Mouse (Mus musculus): ENCODE data around the gene Phc2. TPM values are rescaled to one million over a fixed set of nuclear protein-coding genes. Genes with fewer than 3 reads are reported as not detected.

Phc2 gene
- polyA plus RNA-seq, 1 experiment from 2014 or later, result 56.3 TPM

- DNase-seq (ENCODE audit: low spot score) (no peak), ATAC-seq (peak; percentile 29; the same call in 1 of the 2 replicates)
- Histone ChIP-seq H3K27me3 (replicated peaks; ENCODE audit: insufficient read depth, low read length) (no peaks in the 10 kb centered on the region), H3K9me3 (ENCODE audit: low read length) (no peaks in the 10 kb centered on the region), H3K4me2 (replicated peaks; ENCODE audit: low read depth, low read length) (no peak overlapping the region), H3K4me3 (ENCODE audit: low read depth, low read length) (no peak overlapping the region), H3K4me1 (ENCODE audit: insufficient read depth, low read depth, low read length) (0 out of 2 replicates have a peak, but pooled peaks cover 4% of the 10 kb centered on the region), H3K36me3 (ENCODE audit: insufficient read depth, low read length) (0 out of 2 replicates have a peak, but pooled peaks cover 3% of the 10 kb centered on the region), H3K27ac (ENCODE audit: low read length) (no peak overlapping the region), H3K9ac (replicated peaks; ENCODE audit: low read depth) (no peak overlapping the region)
- 73% methylated on average over 5 of the region's 5 CpGs for WGBS
- no peak for TF ChIP-seq EP300 (IDR thresholded peaks at IDR 0.05)
- no peak for TF ChIP-seq CTCF (IDR thresholded peaks at IDR 0.05)
Observed at GRCm38 (mm10) chr4:128770698-128771097, 116.2 kb downstream of the Phc2 start.

DNA sequence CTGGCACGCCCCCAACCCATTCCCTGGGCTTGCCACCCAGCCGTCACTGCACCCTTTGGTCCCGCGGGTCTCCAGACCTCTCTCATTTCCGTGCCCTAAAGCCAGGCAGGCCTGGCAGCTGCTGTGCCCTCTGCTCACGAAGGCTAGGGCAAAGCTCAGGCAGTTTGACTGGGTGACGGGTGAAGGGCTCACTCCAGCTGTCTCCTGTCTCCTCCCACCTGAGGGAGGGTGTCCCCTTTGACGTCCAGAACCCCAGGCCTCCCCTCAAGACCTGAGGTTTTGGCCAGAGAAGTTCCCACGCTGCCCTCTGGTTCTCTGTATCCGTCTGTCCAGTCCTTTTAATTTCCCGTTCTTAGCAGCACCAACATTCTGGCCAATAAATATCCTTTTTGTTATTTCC is 119.3 kb downstream of the Phc2 start:
- H3K27ac ChIP-seq (ENCODE audit: low read length), result no peak overlapping the region
- H3K4me2 ChIP-seq (replicated peaks; ENCODE audit: low read depth, low read length), result no peak overlapping the region
- TF ChIP-seq EP300 (IDR thresholded peaks at IDR 0.05) (no peak), CTCF (IDR thresholded peaks at IDR 0.05) (no peak)
- ATAC-seq (no peak), DNase-seq (ENCODE audit: low spot score) (no peak)
- H3K36me3 ChIP-seq (ENCODE audit: insufficient read depth, low read length), result peaks cover 10% of the 10 kb centered on the region; the same call in 1 of the 2 replicates
- H3K4me3 ChIP-seq (ENCODE audit: low read depth, low read length), result no peak overlapping the region
- H3K4me1 ChIP-seq (ENCODE audit: insufficient read depth, low read depth, low read length), result 0 out of 2 replicates have a peak, but pooled peaks cover 4% of the 10 kb centered on the region
- no peaks in the 10 kb centered on the region for H3K9me3 ChIP-seq (ENCODE audit: low read length)
- 83% methylated on average over 11 of the region's 11 CpGs for WGBS
- no peaks in the 10 kb centered on the region for H3K27me3 ChIP-seq (replicated peaks; ENCODE audit: insufficient read depth, low read length)
- no peak overlapping the region for H3K9ac ChIP-seq (replicated peaks; ENCODE audit: low read depth)

- peak; percentile 80 for TF ChIP-seq CTCF (IDR thresholded peaks at IDR 0.05)
- TF ChIP-seq EP300 (IDR thresholded peaks at IDR 0.05), result no peak
- WGBS, result 87% methylated on average over 9 of the region's 9 CpGs
- no peak for ATAC-seq
- H3K36me3 ChIP-seq (ENCODE audit: insufficient read depth, low read length), result peaks cover 10% of the 10 kb centered on the region; the same call in 1 of the 2 replicates
- H3K9me3 ChIP-seq (ENCODE audit: low read length), result no peaks in the 10 kb centered on the region
- H3K27me3 ChIP-seq (replicated peaks; ENCODE audit: insufficient read depth, low read length), result no peaks in the 10 kb centered on the region
- no peak overlapping the region for H3K9ac ChIP-seq (replicated peaks; ENCODE audit: low read depth)
- H3K4me3 ChIP-seq (ENCODE audit: low read depth, low read length), result no peak overlapping the region
- no peak overlapping the region for H3K27ac ChIP-seq (ENCODE audit: low read length)
- no peak overlapping the region for H3K4me2 ChIP-seq (replicated peaks; ENCODE audit: low read depth, low read length)
- H3K4me1 ChIP-seq (ENCODE audit: insufficient read depth, low read depth, low read length), result 0 out of 2 replicates have a peak, but pooled peaks cover 4% of the 10 kb centered on the region
- no peak for DNase-seq (ENCODE audit: low spot score)
Observed at GRCm38 (mm10) chr4:128774467-128774866, 120.0 kb downstream of the Phc2 start.

DNA sequence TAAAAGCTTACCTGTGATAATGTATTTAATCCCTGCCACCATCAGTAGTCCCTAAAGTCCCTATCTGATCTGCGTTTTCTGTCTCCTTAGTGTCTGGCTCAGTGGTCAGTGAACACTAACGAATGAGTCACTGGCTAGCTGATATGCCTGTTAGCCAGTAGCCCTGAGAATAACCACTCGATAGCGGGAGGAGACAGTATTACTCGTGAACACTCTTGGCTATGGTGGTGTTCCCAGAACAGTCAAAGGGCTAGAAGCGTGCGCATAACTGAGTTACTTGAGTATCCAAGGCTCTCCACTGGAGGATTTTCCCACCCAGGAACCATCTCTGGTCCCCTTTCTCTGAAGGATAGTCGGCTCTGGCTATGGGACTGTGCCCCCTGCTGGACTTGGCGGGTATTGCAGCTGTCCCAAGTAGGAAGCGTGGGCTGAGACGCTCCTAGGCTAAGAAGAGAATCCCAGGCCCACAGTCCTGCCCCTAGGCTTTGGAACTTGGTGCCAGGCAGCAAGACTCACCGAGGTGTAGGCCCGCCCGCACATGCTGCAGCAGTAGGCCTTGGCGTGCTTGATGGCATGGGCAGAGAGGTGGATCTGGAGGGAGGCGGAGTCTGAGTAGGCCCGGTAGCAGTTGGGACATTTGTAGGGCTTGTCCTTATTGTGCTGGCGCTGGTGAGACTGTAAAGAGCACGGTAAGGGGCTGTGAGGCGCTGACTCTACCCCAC is 122.2 kb downstream of the Phc2 start:
- no peak overlapping the region for H3K4me2 ChIP-seq (replicated peaks; ENCODE audit: low read depth, low read length)
- H3K27ac ChIP-seq (ENCODE audit: low read length), result no peak overlapping the region
- no peak overlapping the region for H3K9ac ChIP-seq (replicated peaks; ENCODE audit: low read depth)
- ATAC-seq, result peak; percentile 72
- H3K4me3 ChIP-seq (ENCODE audit: low read depth, low read length), result no peak overlapping the region
- H3K27me3 ChIP-seq (replicated peaks; ENCODE audit: insufficient read depth, low read length), result no peaks in the 10 kb centered on the region
- TF ChIP-seq CTCF (IDR thresholded peaks at IDR 0.05), result peak; percentile 99
- no peak for TF ChIP-seq EP300 (IDR thresholded peaks at IDR 0.05)
- 50% methylated on average over 20 of the region's 20 CpGs for whole genome bisulfite sequencing
- no peaks in the 10 kb centered on the region for H3K9me3 ChIP-seq (ENCODE audit: low read length)
- H3K4me1 ChIP-seq (ENCODE audit: insufficient read depth, low read depth, low read length), result no peaks in the 10 kb centered on the region
- H3K36me3 ChIP-seq (ENCODE audit: insufficient read depth, low read length), result peaks cover 10% of the 10 kb centered on the region; the same call in 1 of the 2 replicates
- peak; percentile 72 for DNase-seq (ENCODE audit: low spot score)

- H3K27ac ChIP-seq (ENCODE audit: low read length), result no peak overlapping the region
- no peak for TF ChIP-seq CTCF (IDR thresholded peaks at IDR 0.05)
- TF ChIP-seq EP300 (IDR thresholded peaks at IDR 0.05), result no peak
- no peak for DNase-seq (ENCODE audit: low spot score)
Observed at GRCm38 (mm10) chr4:128777593-128777992, 123.1 kb downstream of the Phc2 start.

DNA sequence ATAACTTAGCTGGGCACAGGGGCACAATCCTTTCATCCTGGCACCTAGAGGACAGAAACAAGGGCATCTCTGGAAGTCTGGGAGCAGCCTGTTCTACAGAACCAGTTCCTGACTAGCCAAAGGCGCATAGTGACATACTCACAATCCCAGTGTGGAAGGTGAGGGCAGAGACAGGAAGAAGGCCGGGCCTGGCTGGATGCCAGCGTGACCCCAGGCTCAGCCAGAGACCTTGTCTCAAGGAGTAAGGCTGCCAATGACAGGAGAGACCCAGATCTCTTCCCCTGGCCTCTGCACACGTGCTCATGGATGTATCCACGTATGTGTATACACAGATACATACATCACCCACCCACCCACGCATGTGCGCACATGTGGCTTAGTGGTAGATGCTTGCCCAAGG is 127.5 kb downstream of the Phc2 start:
- 72% methylated on average over 7 of the region's 7 CpGs for WGBS
- Histone ChIP-seq H3K4me3 (ENCODE audit: low read depth, low read length) (no peak overlapping the region), H3K9ac (replicated peaks; ENCODE audit: low read depth) (no peak overlapping the region), H3K27ac (ENCODE audit: low read length) (no peak overlapping the region), H3K4me1 (ENCODE audit: insufficient read depth, low read depth, low read length) (no peaks in the 10 kb centered on the region), H3K36me3 (ENCODE audit: insufficient read depth, low read length) (peaks cover 21% of the 10 kb centered on the region), H3K27me3 (replicated peaks; ENCODE audit: insufficient read depth, low read length) (no peaks in the 10 kb centered on the region), H3K4me2 (replicated peaks; ENCODE audit: low read depth, low read length) (no peak overlapping the region), H3K9me3 (ENCODE audit: low read length) (no peaks in the 10 kb centered on the region)
- ATAC-seq (no peak), DNase-seq (ENCODE audit: low spot score) (no peak)
- TF ChIP-seq EP300 (IDR thresholded peaks at IDR 0.05) (no peak), CTCF (IDR thresholded peaks at IDR 0.05) (no peak)

More at GRCm38 (mm10) chr4:128777593-128777992, 123.1 kb downstream of the Phc2 start:
- Histone ChIP-seq H3K4me3 (ENCODE audit: low read depth, low read length) (no peak overlapping the region), H3K27me3 (replicated peaks; ENCODE audit: insufficient read depth, low read length) (no peaks in the 10 kb centered on the region), H3K9me3 (ENCODE audit: low read length) (no peaks in the 10 kb centered on the region), H3K4me1 (ENCODE audit: insufficient read depth, low read depth, low read length) (no peaks in the 10 kb centered on the region), H3K9ac (replicated peaks; ENCODE audit: low read depth) (no peak overlapping the region), H3K4me2 (replicated peaks; ENCODE audit: low read depth, low read length) (no peak overlapping the region), H3K36me3 (ENCODE audit: insufficient read depth, low read length) (peaks cover 16% of the 10 kb centered on the region; the same call in 1 of the 2 replicates)
- WGBS, result 87% methylated on average over 11 of the region's 11 CpGs
- ATAC-seq, result no peak
